Mouse (Mus musculus): ENCODE measurements around the gene Osbpl5.

Osbpl5 gene

GRCm38 (mm10) chr7:143753990-143754715 is 2.6 kb downstream of the Osbpl5 start:
- DNase-seq: peak; percentile 93

DNA sequence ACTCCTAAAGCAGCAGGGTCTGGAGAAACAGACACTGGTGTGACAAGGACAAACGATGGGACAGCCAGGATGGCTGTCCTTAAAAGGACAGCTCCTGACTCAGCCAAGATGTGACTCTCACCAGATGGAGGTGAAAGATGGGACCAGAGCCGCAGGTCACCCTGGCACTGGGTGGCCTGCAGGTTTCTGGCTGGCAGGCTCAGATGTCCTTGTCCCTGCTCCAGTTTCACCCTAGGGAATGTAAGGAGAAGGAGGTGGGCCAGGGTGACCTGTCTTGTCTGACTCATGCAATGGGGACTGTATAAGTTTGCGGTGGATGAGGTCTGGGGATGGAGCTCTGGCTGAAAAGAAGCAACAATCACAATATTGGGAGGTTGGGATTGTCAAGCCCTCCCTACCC is 4.2 kb downstream of the Osbpl5 start:
- no peak for DNase-seq

- DNase-seq: no peak
Measured at GRCm38 (mm10) chr7:143752056-143752455, 4.7 kb downstream of the Osbpl5 start.

DNA sequence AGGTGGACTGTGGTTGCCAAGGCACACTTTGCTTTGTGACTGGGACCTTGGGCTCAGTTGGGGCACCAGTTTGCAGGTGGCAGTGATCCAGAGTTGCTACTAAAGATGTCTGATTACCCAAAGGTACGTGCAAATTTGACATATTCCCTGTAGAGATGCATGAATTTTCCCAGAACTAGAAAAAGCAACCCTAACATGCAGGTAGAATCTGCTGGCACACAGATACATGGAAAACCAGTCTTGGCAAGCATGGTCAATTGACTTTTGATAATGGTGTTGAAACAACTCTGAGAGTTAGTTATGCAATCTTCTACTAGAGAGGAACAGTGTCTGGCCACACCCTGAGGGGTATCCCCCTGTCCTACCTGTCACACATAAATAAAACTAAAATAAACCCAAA is 5.4 kb downstream of the Osbpl5 start:
- DNase-seq: no peak

- no peak for DNase-seq
Measured at GRCm38 (mm10) chr7:143749045-143749444, 7.7 kb downstream of the Osbpl5 start.

GRCm38 (mm10) chr7:143748041-143748868 is 8.5 kb downstream of the Osbpl5 start:
- DNase-seq: peak; percentile 97

DNA sequence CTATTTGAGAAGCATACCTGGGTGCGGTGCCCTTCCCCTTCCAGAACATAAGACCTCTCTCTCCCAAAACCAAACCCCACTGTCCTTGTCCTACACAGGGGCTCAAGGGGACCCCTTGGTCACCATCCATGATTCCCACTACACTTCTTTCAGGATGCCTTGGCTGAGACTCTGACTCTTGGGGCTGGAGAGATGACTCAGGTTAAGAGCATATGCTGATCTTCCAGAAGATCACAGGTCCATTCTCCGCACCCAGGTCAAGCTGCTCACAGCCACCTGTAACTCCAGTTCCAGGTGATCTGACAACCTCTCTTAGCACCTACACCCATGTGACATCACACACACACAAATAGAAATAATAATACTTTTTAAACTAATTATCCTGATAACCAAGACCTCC is 16.1 kb downstream of the Osbpl5 start:
- DNase-seq: no peak

- peak; percentile 99 for DNase-seq
Measured at GRCm38 (mm10) chr7:143739511-143740461, 17.0 kb downstream of the Osbpl5 start.

DNA sequence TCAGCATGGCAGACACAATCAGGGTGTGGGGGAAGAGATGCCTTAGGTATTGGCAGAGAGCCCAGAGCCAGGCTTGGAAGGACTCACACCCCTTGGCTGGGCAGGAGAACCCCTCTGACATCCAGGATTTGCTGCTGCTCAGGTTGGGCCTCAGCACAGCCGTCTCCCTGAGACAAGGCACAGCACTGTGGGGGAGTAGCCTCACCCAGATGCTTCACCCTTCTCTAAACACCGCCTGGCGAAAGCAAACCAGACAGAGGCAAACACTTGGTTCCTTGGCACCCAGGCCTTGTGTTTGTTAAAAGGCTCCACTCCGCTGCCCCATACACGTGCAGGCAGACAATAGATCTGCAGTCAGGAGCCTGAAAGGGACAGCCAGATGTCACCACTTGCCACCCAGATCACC is 18.2 kb downstream of the Osbpl5 start:
- DNase-seq: peak; percentile 95

DNA sequence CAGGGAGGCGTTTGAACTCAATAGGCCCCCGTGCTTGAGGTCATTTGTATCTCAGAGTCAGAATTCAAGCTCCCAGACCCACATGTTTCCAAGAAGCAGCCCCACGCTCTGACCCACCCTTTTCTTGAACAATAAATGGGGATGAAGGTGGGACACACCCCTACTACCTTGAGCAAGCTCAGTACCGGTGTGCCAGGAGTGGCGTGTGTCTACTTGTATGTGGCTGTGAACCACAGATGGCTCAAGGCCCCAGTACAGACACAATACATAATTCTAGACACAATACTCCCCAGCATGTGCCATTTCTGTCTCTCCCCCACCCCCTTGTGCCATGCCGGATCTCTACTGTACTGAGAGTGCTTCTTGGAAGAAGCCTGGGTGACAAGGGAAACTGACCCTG is 18.6 kb downstream of the Osbpl5 start:
- no peak for DNase-seq

DNA sequence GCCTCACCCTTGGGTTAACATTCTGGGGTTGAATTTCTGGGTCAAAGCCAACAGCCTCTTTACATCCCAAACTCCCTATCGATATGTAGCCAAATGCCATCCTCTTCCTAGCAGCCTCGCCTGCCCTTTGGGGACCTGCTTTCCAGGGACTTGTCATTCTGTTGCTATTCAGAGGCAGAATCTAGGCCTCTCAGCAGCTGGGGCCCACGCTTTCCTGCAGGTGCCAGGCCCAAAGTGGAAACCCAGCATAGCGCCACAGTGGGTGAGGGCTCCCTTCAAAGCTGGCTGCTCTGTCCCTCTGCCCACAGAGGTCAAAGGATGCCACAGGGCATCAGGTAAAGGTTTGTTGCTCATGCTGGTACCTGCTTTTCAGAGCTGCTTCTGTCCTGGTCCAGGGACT is 23.0 kb downstream of the Osbpl5 start:
- DNase-seq: no peak

DNA sequence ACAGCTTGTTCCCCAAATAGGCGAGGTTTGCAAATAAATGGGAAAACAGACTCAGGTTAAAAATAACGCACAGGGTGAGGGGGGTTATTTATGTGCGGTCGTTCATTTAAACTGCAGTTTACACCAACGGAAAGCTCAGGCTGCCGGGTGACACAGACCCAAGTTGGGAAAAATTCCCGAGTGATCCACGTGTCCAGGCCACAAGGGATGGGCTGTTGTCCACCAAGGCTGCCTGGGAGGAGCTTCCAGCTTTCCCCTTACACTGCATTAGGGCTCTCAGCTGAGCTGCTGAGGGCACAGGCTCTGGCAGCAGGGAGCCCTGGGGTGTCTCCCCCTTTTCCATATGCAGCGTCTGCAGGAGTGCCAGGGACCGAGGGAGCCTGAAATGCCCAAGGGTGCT is 26.9 kb downstream of the Osbpl5 start:
- peak; percentile 97 for DNase-seq

DNA sequence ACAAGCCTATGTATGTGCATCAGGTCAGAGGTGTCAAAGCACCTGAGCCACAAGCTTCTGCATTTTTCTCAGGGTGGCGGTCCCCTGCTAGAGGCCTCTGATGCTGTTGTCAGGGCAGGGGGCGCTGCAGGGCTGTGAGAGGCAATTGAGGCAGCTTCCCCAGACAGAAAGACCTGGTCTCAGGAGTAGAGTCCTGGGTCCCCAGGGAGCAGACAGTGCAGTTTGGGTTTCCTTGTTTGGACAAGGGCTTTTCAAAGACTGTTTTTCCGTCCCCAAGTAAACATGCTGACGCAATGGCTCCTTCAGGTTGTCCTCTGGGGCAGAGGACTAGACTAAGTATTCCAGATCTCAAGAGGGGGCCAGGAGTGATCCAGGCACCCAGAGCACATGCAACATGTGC is 30.4 kb downstream of the Osbpl5 start:
- no peak for DNase-seq

DNA sequence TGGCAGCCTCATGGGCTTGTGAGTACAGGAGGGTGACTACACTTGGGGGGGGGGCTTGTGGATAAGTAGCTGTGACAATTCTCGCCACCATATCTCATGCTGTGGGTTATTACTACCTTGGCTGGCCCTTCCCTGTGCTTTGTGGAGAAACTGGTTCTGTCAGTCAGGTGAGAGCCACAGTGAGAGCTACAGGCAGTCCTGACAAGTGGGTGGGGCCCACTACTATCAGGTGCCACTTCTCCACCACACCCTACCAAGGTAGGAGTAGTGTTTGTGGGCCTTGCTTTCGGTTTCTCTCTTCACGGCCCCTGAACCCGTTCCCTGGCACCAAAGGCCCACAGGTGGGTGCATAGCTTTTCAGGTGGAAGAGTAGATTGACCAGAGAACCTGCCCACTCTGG is 32.9 kb downstream of the Osbpl5 start:
- no peak for DNase-seq

GRCm38 (mm10) chr7:143722646-143723045 is 34.1 kb downstream of the Osbpl5 start:
- no peak for DNase-seq

DNA sequence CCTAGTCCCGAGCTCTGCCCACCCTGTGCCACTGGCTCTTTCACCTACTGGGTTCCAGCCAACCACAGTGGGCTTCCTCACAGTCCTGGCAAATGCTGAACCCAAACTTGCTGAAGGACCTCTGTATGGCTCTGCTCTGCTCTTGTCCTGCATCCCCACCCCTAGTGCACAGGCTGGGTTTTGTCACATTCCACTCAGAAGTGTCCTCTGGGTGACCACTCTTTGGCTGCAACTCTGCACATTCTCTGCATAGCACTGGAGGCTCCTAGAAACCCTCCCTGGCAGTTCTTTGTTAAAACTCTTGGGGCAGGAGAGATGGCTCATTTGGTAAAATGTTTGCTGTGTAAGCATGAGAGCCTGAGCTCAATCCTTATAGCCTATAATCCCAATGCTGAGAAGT is 39.0 kb downstream of the Osbpl5 start:
- DNase-seq: no peak

DNA sequence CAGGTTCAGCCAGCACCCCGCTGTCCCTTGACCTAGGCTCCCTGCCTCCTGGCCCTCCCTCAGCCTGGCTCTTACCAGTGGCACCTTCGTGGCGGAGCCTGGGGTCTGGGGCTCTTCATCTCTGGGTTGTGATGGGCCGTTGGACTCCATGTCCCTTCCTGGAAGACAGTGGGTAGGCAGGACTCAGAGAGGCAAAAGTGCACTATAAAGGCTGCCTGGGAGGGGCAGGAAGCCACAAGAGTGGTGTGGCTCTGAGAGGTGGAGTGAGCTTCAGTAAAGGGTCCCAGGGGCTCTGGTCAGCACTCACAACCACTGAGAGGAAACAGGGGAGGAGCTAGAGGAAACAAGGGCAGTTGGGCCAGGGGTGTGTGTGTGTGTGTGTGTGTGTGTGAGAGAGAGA is 43.4 kb downstream of the Osbpl5 start:
- DNase-seq: no peak

- DNase-seq: no peak
Measured at GRCm38 (mm10) chr7:143712771-143713348, 43.9 kb downstream of the Osbpl5 start.

GRCm38 (mm10) chr7:143712023-143712422 is 44.8 kb downstream of the Osbpl5 start:
- DNase-seq: no peak

GRCm38 (mm10) chr7:143711381-143711780 is 45.4 kb downstream of the Osbpl5 start:
- DNase-seq: no peak

DNA sequence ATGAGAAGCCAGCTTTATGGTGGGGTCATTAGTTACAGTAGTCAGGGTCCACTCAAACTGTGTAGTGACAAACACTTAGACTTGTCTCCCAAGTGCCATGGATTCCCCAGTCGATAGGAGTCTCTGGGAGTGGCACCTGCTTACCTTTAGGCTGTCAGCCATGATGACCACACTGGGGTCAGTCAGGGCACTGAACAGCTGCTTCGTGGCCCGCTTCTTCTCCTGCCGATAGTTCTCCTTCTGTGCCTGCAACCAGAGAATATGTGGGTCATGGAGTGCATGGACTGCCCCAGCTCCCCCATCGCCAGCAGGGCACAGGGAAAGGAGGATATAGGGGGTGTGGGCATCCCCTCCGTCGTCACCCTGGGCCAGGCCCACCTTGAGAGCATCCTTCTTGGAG is 47.4 kb downstream of the Osbpl5 start:
- DNase-seq: no peak

- peak; percentile 98 for DNase-seq
Measured at GRCm38 (mm10) chr7:143706697-143707438, 49.9 kb downstream of the Osbpl5 start.

All from heart, adult 11 months (tissue).